Mouse (Mus musculus) B cell, adult 2 months (primary cell): ENCODE data around the gene Rap1gap.

Experiments
- DNase-seq, 2 experiments: peaks; one replicate each; pipeline ENCODE4 v3.0.0; 2022

Gene Rap1gap

DNA sequence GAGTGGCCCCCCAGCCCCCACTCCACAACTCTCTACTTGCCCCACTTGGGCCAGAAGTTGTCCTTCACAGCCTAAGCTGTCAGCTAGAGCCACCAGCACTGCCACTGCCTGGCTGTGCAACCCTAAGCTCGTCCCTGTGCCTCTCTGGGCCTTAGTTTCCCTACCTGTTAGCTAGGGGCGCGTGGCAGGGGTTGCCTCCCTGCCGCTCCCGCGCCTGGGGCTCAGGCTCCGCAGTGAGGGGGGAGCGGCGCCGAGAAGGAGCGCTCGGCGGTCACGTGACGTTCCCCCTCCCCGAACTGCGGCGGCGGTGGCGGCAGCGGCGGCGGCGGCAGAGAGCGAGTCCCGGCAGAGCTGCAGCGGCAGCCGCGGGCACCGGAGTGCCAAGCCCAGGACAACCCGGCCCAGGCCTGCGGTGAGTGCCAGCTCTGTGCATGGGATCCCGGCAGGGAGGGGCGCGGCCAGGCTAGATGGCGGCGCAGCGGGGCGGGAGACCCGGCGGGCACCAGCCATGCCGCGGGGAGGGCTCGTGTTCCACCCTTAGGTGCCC is at the start of gene Rap1gap:
TSS of gene Rap1gap (plus strand) at position 294 of the 547 bp plus-strand sequence.
- no peak for DNase-seq

DNA sequence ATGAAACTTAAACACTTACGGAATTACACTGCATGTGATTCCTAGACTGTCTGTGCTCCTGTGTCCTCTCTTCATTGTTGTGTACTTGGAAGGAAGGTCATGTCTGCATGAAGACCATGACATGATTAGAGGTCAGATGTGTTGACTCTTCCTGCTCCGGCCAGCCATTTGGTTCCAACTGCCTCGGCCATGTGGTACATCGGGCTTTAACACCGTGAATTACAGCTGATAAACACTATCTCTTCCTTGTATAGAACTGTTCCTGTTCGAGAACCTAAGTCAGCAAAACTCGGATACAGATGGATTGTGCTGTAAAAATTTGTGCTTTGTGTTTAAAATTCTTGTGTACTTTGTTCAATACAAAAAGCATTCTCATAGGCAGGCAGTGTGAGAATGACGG is 41.7 kb upstream of the Rap1gap start:
- DNase-seq: no peak

DNA sequence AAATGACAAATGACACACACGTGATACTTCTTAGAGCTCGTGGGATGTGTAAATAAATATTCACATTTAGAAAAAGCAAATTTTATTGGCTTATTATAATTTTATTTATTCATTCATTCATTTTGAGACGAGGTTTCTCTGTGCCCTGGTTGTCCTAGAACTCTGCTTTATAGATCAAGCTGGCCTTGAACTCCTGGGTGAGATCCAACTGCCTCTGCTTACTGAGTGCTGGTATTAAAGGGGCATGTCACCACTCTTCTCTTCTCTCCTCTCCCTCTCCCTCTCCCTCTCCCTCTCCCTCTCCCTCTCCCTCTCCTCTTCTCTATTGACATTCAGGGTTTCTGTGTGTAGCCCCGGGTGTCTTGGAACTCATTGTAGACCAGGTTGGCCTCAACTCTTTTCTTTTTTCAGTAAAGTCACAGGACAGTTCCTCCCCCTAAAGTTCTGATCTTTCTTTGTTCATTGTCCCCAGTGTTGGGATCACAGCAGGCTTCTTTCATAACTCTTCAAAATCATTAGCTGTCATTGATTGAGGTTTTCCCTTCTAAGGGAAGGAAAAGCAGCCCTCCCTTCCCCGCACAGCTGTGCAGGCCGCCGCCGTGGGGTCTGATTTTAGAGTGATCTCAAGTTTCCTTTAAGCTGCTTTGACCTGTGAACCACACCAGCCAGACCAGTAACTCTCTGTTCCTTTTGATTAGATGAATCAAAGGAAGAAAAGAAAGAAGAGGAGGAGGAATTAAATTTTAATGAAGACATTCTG is 36.9 kb upstream of the Rap1gap start:
- DNase-seq: no peak

DNA sequence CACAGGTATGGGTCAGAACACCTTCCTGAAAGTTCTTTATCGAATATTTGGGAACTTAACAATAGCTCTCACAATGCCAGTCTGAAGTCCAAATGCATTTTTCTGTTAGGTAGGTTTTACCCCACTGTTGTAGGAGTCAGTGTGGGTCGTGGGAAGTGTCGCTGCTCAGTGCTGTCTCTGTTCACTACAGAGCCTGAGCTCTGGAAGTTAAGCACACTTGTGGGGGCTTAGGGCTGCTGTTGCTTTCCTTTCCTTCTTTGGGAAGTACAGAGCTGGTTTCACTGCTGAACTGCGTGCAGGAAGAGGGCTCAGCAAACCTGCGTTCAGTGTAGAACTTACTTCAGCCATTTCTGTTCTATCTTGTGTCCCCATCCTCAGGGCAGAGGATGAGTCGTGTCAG is 36.1 kb upstream of the Rap1gap start:
- no peak for DNase-seq

DNA sequence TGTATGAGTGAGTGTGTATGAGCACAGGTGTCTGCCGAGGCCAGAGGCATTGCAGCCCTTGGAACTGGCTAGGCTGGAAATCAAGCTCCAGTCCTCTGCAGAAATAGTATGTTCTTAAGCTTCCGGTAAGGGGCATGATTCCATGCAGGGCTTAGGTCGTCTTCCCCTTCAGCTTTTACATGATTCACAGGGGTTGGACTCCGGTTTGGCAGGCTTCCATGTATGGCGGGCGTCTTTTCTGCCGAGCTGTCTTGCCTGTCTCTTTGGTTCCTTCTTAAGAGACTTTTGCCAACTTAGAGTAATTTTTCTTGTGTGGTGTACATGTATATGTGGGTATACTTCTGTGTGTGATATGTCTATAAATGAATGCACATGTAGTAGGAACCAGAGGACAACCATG is 35.2 kb upstream of the Rap1gap start:
- DNase-seq: no peak

DNA sequence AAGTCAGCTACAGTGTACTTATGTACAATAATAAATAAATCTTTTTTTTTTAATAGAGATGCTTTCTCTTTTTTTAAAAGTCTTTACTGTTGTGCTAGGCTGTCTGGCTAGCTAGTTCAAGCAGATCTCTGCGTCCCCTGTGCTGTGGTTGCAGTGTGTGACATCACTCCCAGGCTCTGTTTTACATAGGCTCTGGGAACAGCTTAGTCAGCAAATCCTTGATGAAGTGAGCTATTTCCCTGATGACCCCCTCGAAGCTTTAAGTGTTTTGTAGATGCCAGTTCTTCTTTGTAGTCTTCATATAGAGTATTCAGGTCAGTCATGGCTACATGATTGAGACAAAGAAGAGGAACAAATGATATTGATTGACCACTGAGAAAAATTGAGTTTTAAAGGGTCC is 34.4 kb upstream of the Rap1gap start:
- no peak for DNase-seq

DNA sequence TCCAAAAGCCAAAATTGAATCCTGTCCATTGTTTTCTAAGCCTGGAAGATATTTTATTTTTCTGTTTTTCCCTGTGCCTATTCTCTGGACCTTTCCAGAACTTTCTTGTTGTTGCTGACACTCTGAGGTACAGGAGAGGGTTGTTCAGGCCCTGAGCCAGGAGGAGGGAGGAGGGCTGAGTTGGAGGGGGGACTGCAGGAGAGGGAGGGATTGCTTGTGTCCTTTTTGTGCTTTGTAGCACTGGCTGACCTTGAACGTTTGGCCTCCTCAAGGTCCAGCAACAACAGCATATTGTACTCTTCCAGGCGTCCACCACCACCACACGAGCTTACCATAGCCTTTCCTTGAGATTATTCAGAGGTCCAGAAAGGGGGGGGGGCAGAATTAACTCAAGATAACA is 32.9 kb upstream of the Rap1gap start:
- no peak for DNase-seq

DNA sequence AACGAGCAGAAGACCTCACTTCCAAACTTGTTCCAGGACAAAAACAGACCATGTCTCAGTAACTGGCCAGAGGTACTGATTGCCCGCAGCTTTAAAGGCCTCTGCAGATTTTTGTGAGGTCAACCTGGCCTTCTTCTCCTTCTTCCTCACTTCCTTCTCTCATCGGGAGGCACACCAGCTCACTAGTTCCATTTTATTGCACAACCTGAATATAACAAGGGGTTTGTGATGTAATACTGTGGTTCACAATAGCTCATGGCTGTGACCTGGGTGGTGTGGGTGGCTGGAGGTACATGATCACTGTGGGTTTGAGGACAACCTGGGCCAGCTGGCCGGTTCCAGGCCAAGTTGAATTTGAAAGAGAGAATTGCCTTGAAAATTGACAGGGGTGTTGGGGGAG is 31.1 kb upstream of the Rap1gap start:
- DNase-seq: no peak

DNA sequence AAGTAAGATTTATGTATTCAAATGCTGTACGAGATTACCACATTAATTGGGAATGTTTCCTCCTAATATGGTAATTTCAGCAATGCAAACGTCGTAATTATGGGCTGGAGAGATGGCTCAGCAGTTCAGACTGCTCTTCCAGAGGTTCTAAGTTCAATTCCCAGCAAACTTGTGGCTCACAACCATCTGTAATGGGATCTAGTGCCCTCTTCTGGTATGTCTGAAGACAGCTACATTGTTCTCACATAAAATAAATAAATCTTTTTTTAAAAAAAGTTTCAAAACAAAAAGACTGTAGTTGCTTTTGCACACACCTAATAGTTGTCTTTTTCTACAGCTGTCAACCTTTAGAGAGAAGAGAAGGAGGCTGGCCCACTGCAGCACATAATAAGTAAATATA is 27.9 kb upstream of the Rap1gap start:
- no peak for DNase-seq

DNA sequence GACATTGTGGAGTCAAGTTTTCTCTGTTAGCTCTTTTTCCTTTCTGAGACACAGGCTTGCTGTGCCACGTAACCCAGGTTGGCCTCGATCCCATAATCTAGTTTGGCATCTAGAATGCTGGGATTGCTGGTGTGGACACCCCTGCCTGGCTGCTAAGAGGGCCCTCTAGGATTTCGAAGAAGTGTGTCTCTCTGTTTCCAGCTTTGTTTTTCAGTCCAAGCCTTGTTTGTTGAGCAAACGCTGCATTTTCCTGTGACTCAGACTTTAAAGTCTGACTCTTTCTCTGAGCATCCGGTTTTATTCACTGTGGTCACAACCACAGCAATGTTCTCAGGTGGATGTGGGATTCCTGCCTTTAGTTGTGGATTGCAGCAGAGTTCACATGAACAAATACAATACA is 23.0 kb upstream of the Rap1gap start:
- no peak for DNase-seq

DNA sequence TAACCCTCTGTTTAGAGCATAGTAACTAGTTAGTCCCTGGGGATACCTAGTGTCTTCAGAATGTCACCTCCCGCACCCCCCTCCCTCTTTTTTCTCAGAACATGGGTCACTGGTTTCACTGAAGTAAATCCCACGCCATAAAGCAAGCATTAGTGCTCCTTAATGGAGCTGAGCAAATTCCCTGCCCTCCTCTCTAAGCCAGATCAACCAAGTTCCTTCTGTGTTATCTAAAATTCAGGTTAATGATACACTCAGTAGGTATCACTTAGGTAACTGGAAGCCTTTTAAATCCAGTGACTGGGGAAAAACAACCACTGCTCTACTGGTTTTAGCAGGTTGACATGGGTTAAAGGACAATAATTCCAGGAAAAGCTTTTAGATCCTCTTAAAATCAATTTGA is 22.4 kb upstream of the Rap1gap start:
- no peak for DNase-seq

DNA sequence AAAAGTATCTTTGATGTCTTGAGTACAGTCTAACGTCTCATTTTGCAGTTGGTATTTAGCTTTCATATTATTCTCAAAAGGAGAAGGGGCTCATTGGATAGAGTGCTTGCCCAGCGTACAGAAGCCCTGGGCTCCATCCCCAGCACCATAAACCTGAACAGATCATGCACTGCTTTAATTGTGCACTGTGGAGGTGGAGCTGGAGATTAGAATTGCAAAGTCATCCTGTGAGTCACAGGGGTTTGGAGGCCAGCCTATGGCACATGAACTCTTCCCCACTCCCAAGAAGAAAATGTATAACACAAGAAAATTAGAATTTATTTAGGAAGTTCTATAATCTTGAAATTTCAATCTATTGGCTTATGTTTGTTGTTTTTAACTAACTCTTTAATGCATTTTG is 21.1 kb upstream of the Rap1gap start:
- no peak for DNase-seq

DNA sequence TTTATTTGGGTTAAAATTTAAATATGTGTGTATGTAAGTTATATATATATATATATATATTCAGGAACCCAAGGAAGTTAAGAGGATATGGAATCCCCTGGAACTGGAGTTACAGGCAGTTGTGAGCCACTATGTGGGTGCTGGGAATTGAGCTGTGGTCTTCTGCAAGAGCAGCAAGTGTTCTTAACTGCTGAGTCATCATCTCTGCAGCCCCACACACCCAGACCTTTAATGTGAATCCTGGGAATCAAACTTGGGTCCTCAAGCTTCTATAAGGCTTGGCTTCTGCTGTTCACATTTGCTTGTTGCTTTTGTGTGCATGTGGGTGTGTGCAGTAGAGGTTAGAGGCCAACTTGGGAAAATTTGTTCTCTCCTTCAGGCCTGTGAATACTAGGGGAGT is 18.3 kb upstream of the Rap1gap start:
- no peak for DNase-seq

DNA sequence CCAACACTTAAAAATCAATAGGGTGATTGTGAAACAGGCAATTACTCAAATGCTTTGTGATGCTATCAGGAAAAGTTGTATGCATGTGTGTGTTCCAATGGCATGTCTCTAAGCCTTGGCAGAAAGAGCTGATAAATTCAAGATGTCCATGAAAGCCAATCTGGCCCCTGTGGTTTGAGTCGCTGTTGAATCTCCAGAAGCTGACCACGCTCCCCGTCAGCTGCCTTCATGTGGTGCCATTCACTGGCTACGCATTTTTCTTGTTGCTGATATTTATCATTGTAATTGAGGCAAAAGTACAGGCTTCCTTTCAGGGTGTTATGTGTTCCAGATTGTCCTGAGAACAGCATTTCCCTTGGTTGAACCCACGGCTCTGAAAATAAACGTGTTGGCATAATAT is 16.9 kb upstream of the Rap1gap start:
- no peak for DNase-seq

DNA sequence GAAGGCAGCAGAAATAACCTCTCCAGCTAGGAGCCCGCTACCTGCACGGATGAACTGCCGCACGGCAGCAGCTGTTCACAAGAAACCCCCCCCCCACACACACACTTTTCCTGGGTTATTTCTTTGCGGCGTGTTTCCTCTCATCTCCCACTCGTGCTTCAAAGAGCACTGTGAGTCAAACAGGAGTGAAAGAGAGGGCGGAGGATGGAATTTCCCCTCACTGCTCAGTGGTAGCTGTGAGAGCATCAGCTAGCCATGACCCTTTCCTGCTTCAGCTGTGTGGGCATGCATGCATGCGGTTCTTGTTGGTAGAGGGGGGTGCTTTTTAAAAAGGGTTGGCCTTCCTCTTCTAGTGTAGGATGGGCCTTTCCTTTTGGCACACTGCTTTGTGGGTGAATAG is 16.3 kb upstream of the Rap1gap start:
- DNase-seq: no peak

DNA sequence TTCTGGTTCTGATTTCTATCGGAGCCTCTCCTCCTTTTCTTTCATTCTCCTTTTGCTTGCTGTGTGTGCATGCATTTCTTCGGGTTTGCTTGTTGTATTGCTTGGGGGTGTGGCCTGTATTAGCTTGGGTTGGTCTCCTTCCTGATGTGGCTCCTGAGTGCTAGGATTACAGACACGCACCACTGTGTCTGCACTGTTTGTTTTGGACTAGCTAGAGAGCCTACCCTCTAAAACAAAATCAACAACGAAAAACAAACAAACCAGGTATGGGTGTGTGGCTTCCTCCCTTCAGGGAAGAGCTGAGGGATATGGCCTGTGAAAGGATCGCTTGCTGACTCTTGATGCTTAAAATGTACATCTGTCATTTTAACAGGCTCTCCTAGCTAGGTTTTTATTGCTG is 13.6 kb upstream of the Rap1gap start:
- DNase-seq: no peak

DNA sequence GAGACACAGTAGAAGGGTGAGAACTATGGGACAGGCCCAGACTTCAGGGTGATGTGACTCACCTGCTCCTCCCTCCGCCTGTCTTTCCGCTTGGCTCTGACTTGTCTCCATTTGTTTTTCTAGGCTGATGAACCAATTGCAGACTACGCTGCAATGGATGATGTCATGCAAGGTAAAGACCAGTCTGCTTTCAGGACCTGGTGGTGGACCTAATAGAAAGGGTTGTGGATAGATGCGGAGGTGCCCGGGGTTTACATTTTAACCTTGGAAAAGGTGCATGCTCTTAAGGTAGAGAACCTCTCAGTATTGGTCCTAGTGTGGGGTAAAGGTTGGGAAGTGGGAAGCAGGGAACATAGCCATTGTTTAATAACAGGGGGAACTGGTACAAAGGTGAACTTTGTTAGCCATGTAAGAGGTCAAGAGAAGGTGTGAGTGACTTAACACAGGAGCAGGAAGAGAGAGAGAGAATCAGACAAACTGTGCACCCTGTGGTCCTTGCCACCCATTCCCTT is 11.6 kb upstream of the Rap1gap start:
- no peak for DNase-seq

DNA sequence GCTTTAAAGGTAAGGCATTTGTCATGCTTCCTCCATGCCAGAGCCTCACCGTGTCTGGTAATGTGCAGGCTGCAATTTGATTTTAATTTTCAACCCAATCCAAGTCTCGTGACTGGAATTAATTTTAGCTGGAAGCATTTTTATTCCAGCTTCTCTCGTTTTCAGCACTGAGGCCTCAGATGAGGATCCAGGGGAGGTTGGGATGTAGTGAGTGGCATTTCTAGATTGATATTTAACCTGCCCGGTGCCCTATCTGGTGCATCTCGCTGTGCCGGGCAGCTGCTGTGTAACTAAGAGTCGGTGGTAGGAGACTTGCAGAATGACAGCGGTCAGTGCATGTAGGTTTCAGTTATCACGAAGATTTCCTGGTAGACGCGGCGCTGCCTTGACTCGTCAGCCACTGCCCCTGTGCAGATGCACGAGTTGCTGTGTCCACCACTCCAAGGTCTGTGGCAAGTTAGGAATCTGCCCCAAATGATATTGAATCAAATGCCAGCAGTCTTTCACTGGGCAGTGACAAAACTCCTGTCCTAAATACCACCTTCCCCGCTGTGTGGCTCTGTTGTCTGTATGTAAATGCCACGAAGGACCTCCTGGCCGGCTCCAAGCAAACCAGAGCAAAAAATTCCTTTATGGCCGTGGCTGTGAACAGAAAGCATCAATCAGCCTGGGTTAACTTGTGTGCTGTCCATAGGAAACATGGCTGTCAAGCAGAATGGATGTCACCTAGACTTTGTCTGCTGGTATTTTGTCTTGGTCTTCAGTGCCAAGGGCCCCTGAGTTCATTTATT is 9.1 kb upstream of the Rap1gap start:
- no peak for DNase-seq

DNA sequence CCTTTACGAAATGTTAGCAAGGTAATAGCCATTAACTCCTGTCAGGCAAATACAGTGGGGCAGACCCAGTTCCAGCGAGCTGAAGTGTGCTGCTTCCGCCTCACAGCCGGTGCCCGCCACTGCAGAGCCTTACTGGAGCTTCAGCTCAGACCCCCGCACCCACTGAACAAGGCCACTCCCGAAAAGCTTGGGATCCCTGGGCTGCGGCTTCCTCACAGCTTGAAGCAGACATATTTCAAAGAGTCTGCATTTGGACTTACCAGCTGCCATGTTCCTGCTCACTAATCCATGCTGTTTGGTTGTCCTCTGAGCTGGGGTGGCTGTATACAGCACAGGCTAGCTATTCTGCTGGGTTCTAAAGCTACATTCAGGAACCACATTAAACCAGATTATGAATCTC is 6.9 kb upstream of the Rap1gap start:
- no peak for DNase-seq

DNA sequence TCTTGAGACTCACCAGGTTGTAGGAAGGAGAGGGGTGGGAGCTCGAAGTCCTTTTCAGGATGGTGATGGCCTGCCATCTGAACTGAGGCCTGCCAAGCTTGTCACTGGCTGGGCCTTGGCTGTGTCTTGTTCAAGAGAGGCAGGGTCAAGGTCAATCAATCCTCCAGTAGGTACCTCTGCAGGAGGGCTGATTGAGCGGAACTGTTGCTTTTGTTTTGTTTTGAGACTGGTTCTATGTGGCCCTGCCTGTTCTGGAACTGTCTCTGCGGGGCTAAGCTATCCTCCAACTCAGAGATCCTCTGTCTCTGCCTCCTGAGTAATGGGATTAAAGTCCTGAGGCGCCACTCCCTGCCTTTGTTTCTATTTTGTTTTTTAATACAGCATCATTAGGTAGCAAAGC is 5.0 kb upstream of the Rap1gap start:
- DNase-seq: no peak

DNA sequence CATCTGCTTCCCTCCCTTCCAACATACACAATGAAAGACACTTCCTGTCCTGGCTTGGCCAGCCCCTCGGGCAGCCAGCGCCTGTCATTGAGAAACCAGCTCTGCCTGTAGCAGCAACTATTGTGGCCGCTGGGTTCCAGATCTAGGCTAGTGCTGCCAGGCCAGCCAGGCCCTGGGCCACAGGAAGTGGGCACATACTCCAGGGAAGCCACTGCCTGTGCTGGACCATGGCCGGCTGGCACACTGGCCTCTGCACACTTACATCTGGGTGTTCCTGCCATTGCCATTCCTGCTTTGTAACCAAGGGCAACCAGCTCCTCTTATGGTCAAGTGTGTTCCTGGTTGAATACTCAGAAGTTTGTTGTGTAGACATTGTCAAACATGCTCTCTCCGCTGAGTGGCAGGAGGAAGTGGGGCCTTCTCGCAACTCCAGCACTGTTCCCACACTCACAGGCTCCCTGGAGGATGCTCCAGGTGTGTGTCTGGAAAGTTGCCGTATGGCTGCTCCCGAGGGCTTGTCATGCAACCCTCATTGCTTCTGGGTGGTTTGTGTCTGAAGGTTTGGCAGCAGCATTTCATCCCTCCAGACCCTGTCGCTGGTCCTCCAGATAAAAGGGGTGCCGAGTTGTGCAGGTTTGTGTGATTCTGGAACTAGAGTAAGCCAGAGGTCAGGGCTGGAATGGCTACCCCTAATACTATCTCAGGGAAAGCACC is 4.0 kb upstream of the Rap1gap start:
- no peak for DNase-seq

DNA sequence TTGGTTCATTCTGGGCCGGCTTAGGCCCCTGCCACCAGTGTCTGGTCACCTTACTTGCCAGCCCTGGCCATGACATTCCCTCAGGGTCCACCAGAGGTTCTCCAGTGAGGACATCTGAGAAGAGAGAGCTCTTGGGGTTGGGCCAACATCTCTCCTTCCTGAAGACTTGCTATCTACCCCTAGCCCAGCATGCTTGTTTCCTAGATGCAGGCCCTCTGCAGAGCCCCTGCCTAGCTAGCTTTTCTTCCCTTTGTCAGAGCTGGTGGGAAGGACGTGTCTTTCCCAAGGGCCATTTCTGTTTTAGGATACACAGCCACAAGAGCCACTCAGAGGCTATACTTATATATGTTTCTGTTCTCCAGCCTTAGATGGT is 3.5 kb upstream of the Rap1gap start:
- no peak for DNase-seq

DNA sequence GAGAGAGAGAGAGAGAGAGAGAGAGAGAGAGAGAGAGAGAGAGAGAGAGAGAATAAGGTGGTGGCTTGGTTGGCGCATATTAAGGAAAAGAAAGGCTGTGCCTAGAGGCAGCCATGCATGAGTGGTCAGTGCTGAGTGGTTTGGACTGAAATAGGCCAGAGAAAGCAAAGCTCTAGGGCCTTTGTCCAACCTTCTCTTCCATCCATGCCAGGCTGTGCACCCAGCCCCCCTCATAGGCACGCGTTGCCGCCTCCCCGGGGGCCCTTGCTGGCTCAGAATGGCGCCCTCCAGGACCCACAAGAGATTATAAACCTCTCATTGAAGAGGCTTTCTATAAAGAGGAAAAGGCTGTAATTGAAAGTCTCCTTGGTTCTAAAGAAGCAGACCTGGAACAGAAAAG is 3.0 kb upstream of the Rap1gap start:
- DNase-seq: no peak

DNA sequence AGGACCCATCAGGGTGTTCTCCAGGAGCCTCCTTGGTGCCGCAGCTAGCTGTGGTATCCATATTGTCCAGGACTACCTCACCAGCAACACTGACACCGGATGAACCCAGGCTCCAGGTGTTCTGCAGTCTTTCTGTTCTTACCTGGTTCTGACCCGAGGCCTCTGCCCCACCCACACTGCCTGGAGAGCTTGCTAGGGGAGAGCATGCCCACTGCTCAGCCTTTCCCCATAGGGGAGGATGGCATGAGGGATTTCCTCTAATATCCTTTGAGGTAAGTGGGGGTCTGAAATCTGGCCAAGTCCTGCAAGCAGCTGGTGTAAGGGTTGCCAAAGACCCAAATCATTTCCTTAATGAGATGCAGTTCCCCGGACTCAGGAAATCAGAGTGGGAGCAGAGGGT is 1.0 kb upstream of the Rap1gap start:
- no peak for DNase-seq
